In the genomic region with DNA sequence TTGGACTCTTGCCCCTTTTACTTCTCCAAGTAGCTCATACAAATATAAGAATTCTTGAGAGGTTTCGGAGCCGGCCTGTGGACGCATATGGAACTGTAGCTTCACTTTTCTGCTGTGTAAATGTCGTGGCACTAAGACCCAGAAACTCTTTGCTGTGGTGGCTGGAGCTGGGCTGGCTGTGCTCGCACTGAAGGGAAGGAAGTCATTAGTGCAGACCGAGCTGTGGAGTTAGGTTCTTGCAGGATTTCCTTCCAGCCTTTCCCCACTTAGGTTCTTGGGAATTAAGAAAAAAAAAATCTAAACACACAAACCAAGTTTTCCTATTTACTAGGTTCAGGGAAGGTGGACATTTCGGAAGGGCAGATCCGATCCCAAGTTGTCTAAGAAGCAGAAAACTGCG, we compare ENCODE assay signal across 9 mouse cellular contexts.
DNase-seq lines count a peak whose midpoint lies in the region; ATAC-seq and TF ChIP-seq lines count a peak whose summit lies in the region.
"Had no signal": no experiment of that assay in that cellular context is flagged by ENCODE, and none has a peak within 500 bp of the region (broad histone marks: within the 10 kb centered on the region; RNA-seq: fewer than 3 reads in every experiment).

No protein-coding gene starts in this region.

- H3K27me3 ChIP-seq in neural tube, embryonic 14.5 days (ENCODE audit: control insufficient read depth, insufficient read depth, low read length) = no peaks in the 10 kb centered on the region
- H3K27me3 ChIP-seq in testis, adult 2 months (ENCODE audit: control insufficient read depth, insufficient read depth, low read length) = no peaks in the 10 kb centered on the region
- H3K27me3 ChIP-seq: Patski had no signal

- peak; percentile 71 for TF ChIP-seq CTCF in layer of hippocampus, adult 2 months (conservative IDR thresholded peaks at IDR 0.05)
- TF ChIP-seq CTCF in lung, adult 2 months (IDR thresholded peaks at IDR 0.05; ENCODE audit: insufficient read depth, low read length) = 0 out of 2 replicates have a peak, but pooled peaks have one; percentile 5
- TF ChIP-seq CTCF in testis, adult 2 months (IDR thresholded peaks at IDR 0.05; ENCODE audit: control insufficient read depth, insufficient read depth, insufficient replicate concordance, low read depth, low read length) = no peak

- no peak for DNase-seq in ES-E14 (ENCODE audit: low read depth, low spot score)
- DNase-seq in cerebellum, postnatal 10 days = peak; percentile 80 to 83
- peak; percentile 57 to 72 for DNase-seq in frontal cortex, postnatal 10 days (ENCODE audit: low spot score in 2 of 2)
- DNase-seq in layer of hippocampus, adult 2 months (ENCODE audit: low spot score in 2 of 2) = peak; percentile 60
- DNase-seq in lung, adult 2 months = peak; percentile 61

- peak; percentile 90 for ATAC-seq in hematopoietic stem cell, adult 5-6 weeks (replicated peaks in 1 of 2; ENCODE audit: insufficient read depth in 1 of 2, low FRiP score in 2 of 2, low TSS enrichment in 1 of 2, low read depth in 1 of 2, poor library complexity in 2 of 2, severe bottlenecking in 2 of 2)
- ATAC-seq in neural tube, embryonic 14.5 days (ENCODE audit: low read depth) = peak; percentile 87
- ATAC-seq: Patski had no signal

- in situ Hi-C loops in ES-E14 (cut with MboI; ENCODE audit: low sequenced_read_pairs in 2 of 2, unreplicated experiment in 2 of 2) = no loop called here

- peak overlapping the region; percentile 77 to 88; a peak in 3 of 4 replicates for H3K4me3 ChIP-seq in ES-E14 (ENCODE audit: insufficient read depth in 1 of 2, low read depth in 1 of 2, low read length in 2 of 2, poor library complexity in 1 of 2, severe bottlenecking in 1 of 2)
- peak overlapping the region; percentile 66 for H3K4me3 ChIP-seq in layer of hippocampus, adult 2 months
- peak overlapping the region; percentile 71 for H3K4me3 ChIP-seq in lung, adult 2 months (replicated peaks; ENCODE audit: extremely low read depth, low read depth, low read length)
- peak overlapping the region; percentile 76 for H3K4me3 ChIP-seq in neural tube, embryonic 14.5 days (ENCODE audit: low read depth, low read length)
- H3K4me3 ChIP-seq in testis, adult 2 months (ENCODE audit: control insufficient read depth, low read depth, low read length) = peak overlapping the region; percentile 47; the same call in 1 of the 2 replicates

- no peaks in the 10 kb centered on the region for H3K36me3 ChIP-seq in ES-E14 (ENCODE audit: control insufficient read depth, insufficient read depth, low read length, poor library complexity, severe bottlenecking)
- H3K36me3 ChIP-seq in neural tube, embryonic 14.5 days (ENCODE audit: control insufficient read depth, insufficient read depth, low read length) = no peaks in the 10 kb centered on the region
- no peaks in the 10 kb centered on the region for H3K36me3 ChIP-seq in testis, adult 2 months (ENCODE audit: control insufficient read depth, insufficient read depth, low read length)

- no peak overlapping the region for H3K27ac ChIP-seq in ES-E14 (ENCODE audit: insufficient read depth, low read depth, low read length, poor library complexity, severe bottlenecking)
- peak overlapping the region; percentile 84 for H3K27ac ChIP-seq in layer of hippocampus, adult 2 months
- peak overlapping the region; percentile 93; the same call in 1 of the 2 replicates for H3K27ac ChIP-seq in neural tube, embryonic 14.5 days (ENCODE audit: low read depth, low read length)
- no peak overlapping the region for H3K27ac ChIP-seq in testis, adult 2 months (ENCODE audit: control insufficient read depth, insufficient read depth, low read depth, low read length)

- H3K4me1 ChIP-seq in ES-E14 (ENCODE audit: control insufficient read depth in 2 of 2, insufficient read depth in 2 of 2, low read length in 2 of 2, poor library complexity in 1 of 2) = peaks cover 0 to 4% of the 10 kb centered on the region in 2 experiments; a peak in 1 of 4 replicates
- H3K4me1 ChIP-seq in lung, adult 2 months (ENCODE audit: control insufficient read depth, insufficient read depth, low read length) = peaks cover 5% of the 10 kb centered on the region
- peaks cover 11% of the 10 kb centered on the region; the same call in 1 of the 2 replicates for H3K4me1 ChIP-seq in neural tube, embryonic 14.5 days (ENCODE audit: control insufficient read depth, insufficient read depth, low read length)
- peaks cover 15% of the 10 kb centered on the region for H3K4me1 ChIP-seq in testis, adult 2 months (ENCODE audit: control insufficient read depth, insufficient read depth, low read length)

- peak; percentile 92; the same call in 1 of the 2 replicates for TF ChIP-seq POLR2A in lung, adult 2 months (IDR thresholded peaks at IDR 0.05; ENCODE audit: borderline replicate concordance, extremely low read depth, low read depth, low read length)
- TF ChIP-seq POLR2A in testis, adult 2 months (IDR thresholded peaks at IDR 0.05; ENCODE audit: control insufficient read depth, low read depth, low read length) = peak; percentile 64; the same call in 1 of the 2 replicates

- H3K9ac ChIP-seq in ES-E14 (ENCODE audit: insufficient read depth, low read depth, low read length, poor library complexity, severe bottlenecking) = no peak overlapping the region
- peak overlapping the region; percentile 93 for H3K9ac ChIP-seq in neural tube, embryonic 14.5 days (replicated peaks; ENCODE audit: low read depth, low read length)

- H3K4me2 ChIP-seq in neural tube, embryonic 14.5 days (ENCODE audit: low read depth, low read length) = peak overlapping the region; percentile 73

- under 1% methylated on average over 9 of the region's 9 CpGs for WGBS in lung, adult 2 months
- WGBS in neural tube, embryonic 14.5 days = 1% methylated on average over 9 of the region's 9 CpGs

- no peaks in the 10 kb centered on the region for H3K9me3 ChIP-seq in ES-E14 (ENCODE audit: control insufficient read depth, insufficient read depth, low read depth, low read length)
- no peaks in the 10 kb centered on the region for H3K9me3 ChIP-seq in neural tube, embryonic 14.5 days (ENCODE audit: control insufficient read depth, low read length)

TF ChIP-seq in ES-E14, 5 proteins besides CTCF, POLR2A, EP300 and RAD21:
- TF ChIP-seq CHD2 (IDR thresholded peaks at IDR 0.05; ENCODE audit: low read depth, low read length) = no peak
- TF ChIP-seq HCFC1 (IDR thresholded peaks at IDR 0.05; ENCODE audit: borderline replicate concordance, insufficient read depth, low read length) = no peak
- TF ChIP-seq ZNF384 (IDR thresholded peaks at IDR 0.05; ENCODE audit: low read depth, low read length) = no peak
TF ChIP-seq in ES-E14: peak in this region for 0.

Comparison
In these comparisons a context has a peak if more than half of its experiments do, and no peak if none do; other contexts are left out.
1. H3K27ac ChIP-seq: peak in layer of hippocampus, adult 2 months (single experiment) and neural tube, embryonic 14.5 days (single experiment); none in ES-E14 (single experiment) and testis, adult 2 months (single experiment).
2. Peak in every context shown above with its lines, with median percentiles within 50 percentile points of each other: H3K4me3 ChIP-seq.